Mouse (Mus musculus) thymus, adult 2 months (tissue): ENCODE data around the gene Trabd2b.

Source experiments
- CTCF ChIP-seq: fragments of 200-500 bp; IDR thresholded peaks from 2 replicates; pipeline ENCODE4 v1.5.1; 2012; ENCODE audit warnings: mild to moderate bottlenecking, control low read depth, low read length, moderate library complexity, borderline replicate concordance; ENCODE audit not compliant: control insufficient read depth, poor library complexity, insufficient read depth; ENCODE audit errors: extremely low read depth
- POLR2A ChIP-seq: fragments of 200-500 bp; IDR thresholded peaks from 2 replicates; pipeline ENCODE4 v1.6.1; 2012; ENCODE audit warnings: mild to moderate bottlenecking, low read length, control low read depth, moderate library complexity; ENCODE audit not compliant: control insufficient read depth, poor library complexity, insufficient read depth; ENCODE audit errors: extremely low read depth

DNA sequence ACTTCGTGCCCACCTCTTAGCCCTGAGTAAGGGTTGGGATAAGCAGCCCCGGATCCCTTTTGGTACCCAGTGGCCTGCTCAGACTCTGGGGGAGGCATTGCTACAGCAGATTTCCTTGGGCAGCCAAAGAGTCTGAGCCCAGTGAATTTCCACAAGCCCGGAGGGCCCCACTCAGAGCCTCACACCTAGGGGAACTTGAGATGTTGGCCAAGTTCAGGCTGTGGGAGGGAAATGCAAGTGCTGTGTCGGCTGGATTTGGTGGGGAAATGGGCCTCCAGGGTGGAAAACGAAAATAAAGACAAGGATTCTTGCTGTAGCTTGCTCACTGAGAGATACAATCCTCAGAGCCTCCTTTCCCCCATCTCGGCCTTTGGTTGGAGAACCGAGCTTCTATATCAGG is 28.0 kb upstream of the Trabd2b start:
- TF ChIP-seq CTCF (no peak), POLR2A (no peak)
